Mouse (Mus musculus) kidney, postnatal 4 days (tissue): ENCODE data around the gene Tmem97.

ENCODE experiments used
- DNase-seq, 2 experiments: peaks; one replicate each; pipeline ENCODE4 v3.0.0; 2021; ENCODE audit warnings: mixed read lengths in 2 of 2

The Tmem97 gene

DNA sequence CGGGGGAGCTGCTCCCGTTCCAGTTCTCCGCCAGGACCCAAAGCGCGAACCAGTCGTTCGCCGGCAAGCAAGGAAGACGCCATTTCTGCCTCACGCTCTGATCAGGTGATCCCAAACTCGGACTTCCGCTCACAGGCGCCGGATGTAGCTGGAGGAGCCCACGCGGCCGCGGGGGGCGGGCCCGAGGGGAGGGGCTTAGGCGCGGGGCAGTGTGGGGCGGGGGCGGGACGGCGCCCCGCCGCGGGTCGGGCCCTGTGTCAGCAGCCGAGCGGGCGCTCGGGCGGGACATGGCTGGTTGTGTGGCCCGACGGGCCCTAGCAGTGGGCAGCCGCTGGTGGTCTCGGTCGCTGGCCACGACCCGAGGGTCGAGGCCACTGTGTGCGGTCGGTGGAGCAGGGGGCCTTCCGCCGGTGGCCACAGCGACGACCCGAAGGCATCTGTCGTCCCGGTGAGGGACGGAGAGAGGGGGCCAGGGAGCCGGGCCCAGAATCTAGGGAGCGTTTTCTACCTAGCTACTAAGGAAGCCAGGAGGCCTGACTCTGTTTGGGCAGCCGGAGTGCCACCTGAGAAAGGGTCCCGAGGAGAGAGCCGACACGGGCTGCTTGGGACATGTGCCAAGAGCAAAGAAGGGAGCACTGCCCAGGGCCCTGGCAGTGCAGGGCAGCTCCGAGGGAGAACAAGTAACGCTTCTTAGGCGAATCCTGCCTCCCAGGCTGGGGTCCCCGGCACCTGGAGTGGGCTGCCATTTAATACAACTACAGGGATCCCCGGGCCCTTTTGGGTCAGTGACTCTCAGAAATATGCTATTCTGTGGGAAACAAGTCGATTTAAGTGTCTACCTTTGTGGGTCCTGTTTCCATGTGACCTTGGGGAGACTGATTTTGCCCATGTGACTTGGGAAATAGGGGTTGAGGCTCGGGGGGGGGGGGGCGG lies 38.3 kb downstream of the Tmem97 start, which contains the start of the genes Tmem199 and Poldip2:
TSS of gene Tmem199 (minus strand) at position 148 of the 933 bp plus-strand sequence.
TSS of gene Poldip2 (plus strand) at position 169 of the 933 bp plus-strand sequence.
- peak; percentile 93 to 96 for DNase-seq

DNA sequence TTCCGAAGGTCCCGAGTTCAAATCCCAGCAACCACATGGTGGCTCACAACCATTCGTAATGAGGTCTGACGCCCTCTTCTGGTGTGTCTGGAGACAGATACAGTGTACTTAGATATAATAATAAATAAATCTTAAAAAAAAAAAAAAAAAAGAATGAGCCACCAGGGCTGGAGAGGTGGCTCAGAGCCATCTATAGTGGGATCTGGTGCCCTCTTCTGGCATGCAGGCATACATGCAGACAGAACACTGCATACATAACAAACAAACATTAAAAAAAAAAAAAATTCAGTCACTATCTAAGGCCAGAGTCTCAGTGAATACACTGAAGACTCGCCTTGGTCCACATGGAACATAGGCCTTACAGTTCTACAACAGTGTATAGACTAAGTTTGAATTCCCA lies 41.4 kb downstream of the Tmem97 start:
- DNase-seq, result peak; percentile 46 to 52

DNA sequence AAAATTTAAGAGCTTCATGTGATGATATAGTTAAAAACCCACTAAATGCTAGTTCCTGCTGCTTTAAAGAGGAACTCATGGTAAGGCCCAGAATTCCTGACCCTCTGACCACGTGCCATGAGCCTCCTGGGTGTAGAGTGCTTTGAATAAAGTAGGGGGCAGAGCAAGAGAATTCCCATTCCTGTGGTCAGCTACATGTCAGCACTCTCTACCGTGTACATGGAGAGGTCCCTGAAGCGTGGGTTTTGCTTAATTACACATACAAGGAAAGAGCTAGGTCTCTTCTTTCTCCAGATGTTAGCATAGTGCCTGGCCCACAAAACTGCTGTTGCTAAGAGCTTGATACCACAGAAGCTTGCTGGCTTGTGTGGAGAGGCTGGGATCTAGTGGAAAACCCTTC lies 45.1 kb downstream of the Tmem97 start:
- no peak for DNase-seq

DNA sequence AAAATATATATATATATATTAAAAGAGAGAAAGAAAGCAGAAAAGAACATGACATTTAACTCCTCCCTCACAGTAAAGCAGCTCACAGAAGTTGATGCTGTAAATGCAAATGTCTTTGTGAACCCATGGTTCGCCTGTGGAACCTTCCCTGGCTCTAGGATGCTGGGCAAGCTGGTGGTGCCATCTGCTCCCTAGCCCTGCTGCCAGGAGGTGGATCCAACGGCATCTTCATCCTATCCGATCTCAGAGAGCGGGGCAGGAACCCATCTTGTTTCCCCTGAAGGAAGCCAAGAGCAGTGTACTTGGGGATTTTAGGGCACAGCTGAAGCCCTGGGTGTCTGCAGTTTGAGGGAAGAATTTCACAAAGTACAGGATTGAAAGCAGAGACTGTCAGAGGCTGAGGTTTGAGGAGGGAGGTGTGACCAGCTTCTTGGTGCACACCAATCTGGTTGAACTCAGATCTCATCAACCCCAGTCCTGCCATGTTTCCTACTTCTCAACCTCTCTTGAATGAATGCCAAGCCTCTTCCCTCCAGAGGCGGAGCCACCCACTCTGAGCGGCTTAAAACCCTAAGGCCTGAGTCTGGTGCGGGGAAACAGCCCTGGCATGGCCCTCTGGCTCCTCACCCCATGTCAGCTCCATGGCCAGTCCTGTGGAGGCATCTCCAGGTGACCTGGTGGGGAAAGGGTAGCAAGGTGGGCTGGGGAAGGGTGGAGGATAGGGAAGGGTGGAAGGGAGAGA lies 47.5 kb downstream of the Tmem97 start, which contains the start of gene Sebox:
TSS of gene Sebox (plus strand) at position 539 of the 742 bp plus-strand sequence.
- DNase-seq, result no peak

DNA sequence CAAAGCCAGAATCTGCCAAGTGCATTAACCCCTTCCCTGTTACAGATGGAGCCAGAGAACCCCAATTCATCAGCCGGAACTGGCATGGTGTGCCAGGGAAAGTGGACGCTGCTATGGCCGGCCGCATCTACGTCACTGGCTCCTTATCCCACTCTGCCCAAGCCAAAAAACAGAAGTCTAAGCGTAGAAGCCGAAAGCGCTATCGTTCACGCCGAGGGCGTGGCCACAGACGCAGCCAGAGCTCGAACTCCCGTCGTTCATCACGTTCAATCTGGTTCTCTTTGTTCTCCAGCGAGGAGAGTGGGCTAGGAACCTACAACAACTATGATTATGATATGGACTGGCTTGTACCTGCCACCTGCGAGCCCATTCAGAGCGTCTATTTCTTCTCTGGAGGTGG lies 49.0 kb downstream of the Tmem97 start:
- no peak for DNase-seq

DNA sequence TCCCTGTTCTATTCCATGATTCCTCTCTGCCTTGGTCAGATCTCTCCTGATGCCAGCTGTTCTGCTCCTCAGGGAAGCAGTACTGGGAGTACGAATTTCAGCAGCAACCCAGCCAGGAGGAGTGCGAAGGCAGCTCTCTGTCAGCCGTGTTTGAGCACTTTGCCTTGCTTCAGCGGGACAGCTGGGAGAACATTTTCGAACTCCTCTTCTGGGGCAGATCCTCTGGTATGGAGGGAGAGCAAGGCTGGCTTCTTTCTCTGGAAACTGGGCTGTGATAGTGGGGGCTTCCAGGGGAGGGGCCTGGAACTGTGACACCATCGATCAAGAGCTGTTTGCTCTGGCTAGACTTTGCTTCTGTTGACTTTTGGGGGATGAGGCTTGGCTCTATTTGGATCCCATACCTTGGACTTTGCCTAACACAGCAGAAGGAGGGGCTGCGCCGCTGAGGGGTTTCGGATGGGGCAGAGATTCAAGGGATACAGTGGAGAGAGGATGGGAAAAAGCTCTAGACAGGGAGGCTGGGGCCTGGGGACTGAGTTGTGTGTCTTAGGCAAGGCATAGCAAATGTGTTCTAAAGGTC lies 49.9 kb downstream of the Tmem97 start:
- DNase-seq, result no peak

DNA sequence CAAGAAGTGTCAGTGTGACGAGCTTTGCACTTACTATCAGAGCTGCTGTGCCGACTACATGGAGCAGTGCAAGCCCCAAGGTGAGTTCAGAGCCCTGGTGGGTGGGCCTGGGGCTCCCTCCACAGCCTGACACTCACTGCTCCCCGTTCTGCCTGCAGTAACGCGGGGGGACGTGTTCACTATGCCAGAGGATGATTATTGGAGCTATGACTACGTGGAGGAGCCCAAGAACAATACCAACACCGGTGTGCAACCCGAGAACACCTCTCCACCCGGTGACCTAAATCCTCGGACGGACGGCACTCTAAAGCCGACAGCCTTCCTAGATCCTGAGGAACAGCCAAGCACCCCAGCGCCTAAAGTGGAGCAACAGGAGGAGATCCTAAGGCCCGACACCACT lies 51.0 kb downstream of the Tmem97 start:
- DNase-seq, result no peak

DNA sequence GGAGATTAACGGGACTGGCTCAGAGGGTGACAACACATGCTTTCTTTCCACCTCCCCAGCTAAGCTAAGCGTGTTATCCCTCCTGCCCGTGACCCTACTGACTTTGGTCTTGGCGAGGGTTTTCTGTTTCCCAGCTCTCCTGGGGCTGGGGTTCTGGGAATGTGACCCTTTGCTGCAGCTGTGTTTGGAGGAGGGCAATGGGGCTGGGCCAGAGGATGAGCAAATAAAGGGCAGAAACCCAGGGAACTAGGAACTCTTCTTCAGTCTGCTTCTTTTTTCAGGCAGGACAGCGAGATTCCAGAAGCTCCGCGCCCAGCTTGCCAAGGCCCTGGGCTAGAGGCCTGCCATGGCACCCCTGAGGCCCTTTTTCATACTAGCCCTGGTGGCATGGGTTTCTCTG lies 51.6 kb downstream of the Tmem97 start, which contains the start of gene Vtn:
TSS of gene Vtn (plus strand) at position 88 of the 400 bp plus-strand sequence.
- DNase-seq, result no peak

DNA sequence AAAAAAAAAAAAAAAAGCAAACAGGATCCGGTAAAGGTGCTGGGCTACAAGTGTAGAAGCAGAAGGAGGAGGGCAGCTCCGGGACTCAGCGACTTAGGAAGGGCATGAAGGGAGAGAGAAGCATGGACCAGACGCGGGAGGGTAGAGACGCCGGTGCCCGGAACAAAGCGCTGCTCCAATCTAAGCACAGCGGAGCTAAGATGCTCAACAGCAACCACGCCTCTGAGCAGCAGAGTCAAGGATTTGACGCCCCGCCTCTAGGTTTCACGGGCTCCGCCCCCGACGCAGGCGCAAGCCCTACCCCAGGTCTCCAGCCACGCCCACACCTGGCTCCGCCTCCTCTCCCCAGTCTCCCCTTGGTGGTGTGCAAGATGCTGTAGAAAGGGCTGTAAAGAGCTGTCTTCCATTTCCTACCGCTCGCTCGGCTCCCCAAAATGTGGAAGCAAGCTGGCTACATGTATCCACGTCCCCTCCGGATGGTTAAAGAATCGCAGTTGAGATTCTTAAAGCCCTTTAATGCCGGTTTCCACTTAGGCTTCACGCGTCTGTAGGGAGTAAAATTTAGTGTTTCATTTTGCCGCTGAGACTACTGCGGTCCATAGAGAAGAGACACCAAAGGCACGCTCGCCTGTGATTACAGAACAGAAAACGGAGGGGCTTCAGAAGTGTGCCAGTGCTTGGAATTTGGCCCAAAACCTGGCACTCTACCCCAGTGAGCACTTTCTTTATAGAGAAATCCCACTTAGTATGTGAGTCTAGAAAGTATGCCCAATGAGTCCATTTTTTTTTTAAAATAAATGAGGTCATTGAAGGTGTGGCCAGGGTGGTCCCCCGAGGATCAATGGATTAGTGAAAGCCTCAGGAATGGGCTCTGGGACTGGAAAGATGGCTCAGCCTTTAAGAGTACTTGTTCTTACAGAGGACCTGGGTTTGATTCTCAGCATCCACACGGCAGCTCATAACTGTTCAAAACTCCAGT lies 52.7 kb downstream of the Tmem97 start, which contains the start of gene Sarm1:
TSS of gene Sarm1 (minus strand) at position 211 of the 979 bp plus-strand sequence.
- DNase-seq, result peak; percentile 96

DNA sequence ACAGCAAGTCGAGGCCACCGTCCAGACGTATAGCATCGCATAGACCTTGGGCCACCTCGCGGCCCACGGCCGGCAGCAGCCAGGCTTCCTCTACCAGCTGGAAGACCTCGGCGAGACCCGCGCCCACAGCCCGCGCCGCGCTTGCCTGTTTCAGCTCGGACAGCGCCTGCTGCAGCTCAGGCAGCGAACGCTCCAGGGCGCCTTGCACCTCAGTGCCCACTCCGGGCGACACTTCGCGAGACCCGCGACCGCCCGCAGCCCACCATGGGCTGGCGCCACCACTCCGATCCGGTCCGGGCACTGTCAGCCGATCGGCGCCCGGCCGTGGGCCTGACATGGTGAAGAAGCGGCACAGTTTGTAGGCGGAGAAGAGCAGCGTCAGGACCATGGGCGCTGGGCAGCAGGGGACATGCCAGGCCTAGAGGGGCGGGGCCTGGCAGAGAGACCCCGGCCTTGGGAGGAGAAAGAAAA lies 53.5 kb downstream of the Tmem97 start:
- peak; percentile 57 to 72 for DNase-seq

DNA sequence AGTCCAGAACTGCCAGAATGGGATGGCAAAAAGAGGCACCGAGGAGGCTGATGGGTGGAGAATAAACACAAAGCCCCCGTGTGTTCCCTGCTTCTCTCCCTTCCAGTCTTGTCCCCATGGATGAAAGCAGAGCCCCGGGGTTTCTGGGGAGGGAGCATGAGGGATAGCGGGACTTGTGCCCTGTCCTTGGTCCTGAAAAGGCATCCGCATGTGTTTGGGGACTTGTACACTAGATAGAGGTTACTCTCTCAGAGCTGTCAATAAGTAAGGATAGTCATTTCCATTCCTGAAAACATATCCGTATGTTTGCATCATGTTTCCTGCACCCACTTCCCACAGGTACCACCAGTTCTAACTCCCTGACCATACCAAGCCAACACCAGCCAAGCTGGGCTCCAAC lies 54.7 kb downstream of the Tmem97 start:
- DNase-seq, result peak; percentile 81 to 84
